Mouse (Mus musculus) CH12.LX (cell line): Measurements from ENCODE around the gene Kirrel3. TPM values are rescaled to one million over a fixed set of nuclear protein-coding genes. Genes with fewer than 3 reads are reported as not detected.

Source experiments
- DNase-seq: peaks from one replicate; pipeline ENCODE4 v3.0.0-alpha.2; 2013; ENCODE audit errors: extremely low read depth
- H3K27ac ChIP-seq: 2 replicates; pipeline ENCODE4 v1.5.1; 2012; ENCODE audit warnings: low read depth, mild to moderate bottlenecking, control low read depth, moderate library complexity; ENCODE audit not compliant: insufficient read depth
- H3K27me3 ChIP-seq: replicated peaks from 2 replicates; pipeline ENCODE3; 2012; ENCODE audit warnings: inconsistent platforms
- H3K36me3 ChIP-seq, 2 experiments: replicated peaks in 1 of 2; 2 replicates each; pipeline versions ENCODE3 to v1.6.1; 2012; ENCODE audit warnings: inconsistent platforms in 1 of 2, low read length in 1 of 2, mild to moderate bottlenecking in 1 of 2, mixed read lengths in 1 of 2, moderate library complexity in 1 of 2; ENCODE audit not compliant: control insufficient read depth in 1 of 2, insufficient read depth in 1 of 2
- H3K4me1 ChIP-seq, 2 experiments: 2 replicates each; pipeline ENCODE4 v1.6.1; 2012; ENCODE audit warnings: inconsistent platforms in 1 of 2, moderate library complexity in 1 of 2; ENCODE audit not compliant: insufficient read depth in 2 of 2, control insufficient read depth in 1 of 2
- H3K4me2 ChIP-seq: 2 replicates; pipeline ENCODE4 v1.6.1; 2012; ENCODE audit warnings: low read depth, mild to moderate bottlenecking, control low read depth; ENCODE audit not compliant: poor library complexity, insufficient read depth, severe bottlenecking
- H3K4me3 ChIP-seq, 3 experiments: fragments of 150-350 bp in 1 of 3; sonication (generic) in 1 of 3; replicated peaks in 1 of 3; 2 replicates each; pipeline versions ENCODE3 to v1.5.1; 2011 to 2012; ENCODE audit warnings: low read depth in 2 of 3, low read length in 2 of 3, mild to moderate bottlenecking in 2 of 3, moderate library complexity in 2 of 3, control low read depth in 1 of 3, improper control_type of control experiment in 1 of 3, inconsistent platforms in 1 of 3, mixed read lengths in 1 of 3; ENCODE audit not compliant: poor library complexity in 1 of 3
- H3K79me2 ChIP-seq: replicated peaks from 2 replicates; pipeline ENCODE4 v1.6.1; 2012; ENCODE audit warnings: mild to moderate bottlenecking, moderate library complexity; ENCODE audit not compliant: control insufficient read depth, poor library complexity, insufficient read depth, severe bottlenecking; ENCODE audit errors: extremely low read depth
- H3K9ac ChIP-seq: 2 replicates; pipeline ENCODE4 v1.6.1; 2012; ENCODE audit warnings: low read depth, mild to moderate bottlenecking, control low read depth, moderate library complexity; ENCODE audit not compliant: insufficient read depth
- H3K9me3 ChIP-seq: replicated peaks from 2 replicates; pipeline ENCODE3; 2012; ENCODE audit warnings: low read length, inconsistent platforms, mixed read lengths
- BHLHE40 ChIP-seq: IDR thresholded peaks from 2 replicates; pipeline ENCODE4 v1.6.1; 2011; ENCODE audit warnings: mild to moderate bottlenecking, low read depth, low read length, improper control_type of control experiment
- CHD1 ChIP-seq: IDR thresholded peaks from 2 replicates; pipeline ENCODE4 v1.6.1; 2012; ENCODE audit warnings: low read depth, low read length, improper control_type of control experiment, inconsistent platforms
- E2F4 ChIP-seq: IDR thresholded peaks from 2 replicates; pipeline ENCODE4 v1.6.1; 2011; ENCODE audit warnings: low read depth, low read length, improper control_type of control experiment; ENCODE audit not compliant: insufficient replicate concordance
- ELF1 ChIP-seq: IDR thresholded peaks from 2 replicates; pipeline ENCODE4 v1.6.1; 2014; ENCODE audit warnings: low read depth, mild to moderate bottlenecking, inconsistent platforms, low read length, improper control_type of control experiment
- ETS1 ChIP-seq: conservative IDR thresholded peaks from 2 replicates; pipeline ENCODE4 v1.6.1; 2012; ENCODE audit warnings: low read depth, mild to moderate bottlenecking, inconsistent platforms, low read length, improper control_type of control experiment, moderate library complexity
- HCFC1 ChIP-seq: IDR thresholded peaks from 2 replicates; pipeline ENCODE4 v1.6.1; 2012; ENCODE audit warnings: low read depth, mild to moderate bottlenecking, inconsistent platforms, low read length, improper control_type of control experiment
- JUN ChIP-seq: IDR thresholded peaks from 2 replicates; pipeline ENCODE4 v1.6.1; 2011; ENCODE audit warnings: low read depth, mild to moderate bottlenecking, low read length, improper control_type of control experiment, moderate library complexity; ENCODE audit not compliant: insufficient read depth
- JUND ChIP-seq: conservative IDR thresholded peaks from 2 replicates; pipeline ENCODE4 v1.6.1; 2011; ENCODE audit warnings: low read depth, low read length, improper control_type of control experiment
- MAFK ChIP-seq: IDR thresholded peaks from 2 replicates; pipeline ENCODE4 v1.6.1; 2011; ENCODE audit warnings: low read length, improper control_type of control experiment; ENCODE audit not compliant: insufficient replicate concordance
- MAX ChIP-seq: IDR thresholded peaks from 2 replicates; pipeline ENCODE4 v1.6.1; 2011; ENCODE audit warnings: low read length, improper control_type of control experiment
- MXI1 ChIP-seq: IDR thresholded peaks from 2 replicates; pipeline ENCODE4 v1.6.1; 2011; ENCODE audit warnings: mild to moderate bottlenecking, low read depth, low read length, improper control_type of control experiment
- MYC ChIP-seq: IDR thresholded peaks from 2 replicates; pipeline ENCODE4 v1.6.1; 2011; ENCODE audit warnings: low read depth, mild to moderate bottlenecking, improper control_type of control experiment, low read length
- NELFE ChIP-seq: IDR thresholded peaks from 2 replicates; pipeline ENCODE4 v1.6.1; 2011; ENCODE audit warnings: low read depth, low read length, improper control_type of control experiment
- NRF1 ChIP-seq: IDR thresholded peaks from 2 replicates; pipeline ENCODE4 v1.6.1; 2014; ENCODE audit warnings: low read depth, mild to moderate bottlenecking, inconsistent platforms, low read length, improper control_type of control experiment, moderate library complexity
- POLR2A ChIP-seq: IDR thresholded peaks from 2 replicates; pipeline ENCODE4 v1.6.1; 2011; ENCODE audit warnings: low read depth, mild to moderate bottlenecking, improper control_type of control experiment, low read length
- POLR2AphosphoS2 ChIP-seq: IDR thresholded peaks from 2 replicates; pipeline ENCODE4 v1.6.1; 2011; ENCODE audit warnings: low read depth, low read length, improper control_type of control experiment
- RAD21 ChIP-seq: IDR thresholded peaks from 2 replicates; pipeline ENCODE4 v1.6.1; 2011; ENCODE audit warnings: low read depth, mild to moderate bottlenecking, low read length, improper control_type of control experiment, moderate library complexity
- SIN3A ChIP-seq: IDR thresholded peaks from 2 replicates; pipeline ENCODE4 v1.6.1; 2012; ENCODE audit warnings: low read length, improper control_type of control experiment, inconsistent platforms
- SMC3 ChIP-seq: IDR thresholded peaks from 2 replicates; pipeline ENCODE4 v1.6.1; 2011; ENCODE audit warnings: low read depth, low read length, improper control_type of control experiment
- TBP ChIP-seq: conservative IDR thresholded peaks from 2 replicates; pipeline ENCODE4 v1.6.1; 2011; ENCODE audit warnings: low read depth, low read length, improper control_type of control experiment
- ZMIZ1 ChIP-seq: IDR thresholded peaks from 2 replicates; pipeline ENCODE4 v1.6.1; 2012; ENCODE audit warnings: low read depth, mild to moderate bottlenecking, inconsistent platforms, low read length, improper control_type of control experiment
- ZNF384 ChIP-seq: IDR thresholded peaks from 2 replicates; pipeline ENCODE4 v1.6.1; 2012; ENCODE audit warnings: low read depth, low read length, improper control_type of control experiment, inconsistent platforms
- dilution Hi-C: fragments of 300-500 bp; cut with MboI; formaldehyde crosslinking; loops from 2 replicates; pipeline ENCODE4 v1.14.3; 2020; ENCODE audit warnings: low sequenced_read_pairs; ENCODE audit not compliant: extremely low pct_unique_long_range_greater_than_20kb, extremely low pct_ligation_motif_present
- in situ Hi-C: fragments of 300-500 bp; cut with MboI; formaldehyde crosslinking; loops from 3 replicates; pipeline ENCODE4 v1.14.3; 2019; ENCODE audit warnings: low sequenced_read_pairs, low pct_ligation_motif_present, low pct_unique_long_range_greater_than_20kb, mixed read lengths
- polyA plus RNA-seq: library from polyadenylated mRNA; unstranded; fragments of >175 nt; gene quantifications from 2 replicates; pipeline ENCODE4 v1.2.1, GENCODE M21; 2012; ENCODE audit warnings: low read depth; ENCODE audit not compliant: insufficient read length
- total RNA-seq, 2 experiments: library from RNA; depleted of rRNA; stranded (reverse); fragments of 300-350 nt in 1 of 2; fragments of >200 nt in 1 of 2; gene quantifications; 2 replicates each; pipeline ENCODE4 v1.2.3; 2012 to 2014

Kirrel3 gene
- total and polyA plus RNA-seq, 3 experiments = not detected

DNA sequence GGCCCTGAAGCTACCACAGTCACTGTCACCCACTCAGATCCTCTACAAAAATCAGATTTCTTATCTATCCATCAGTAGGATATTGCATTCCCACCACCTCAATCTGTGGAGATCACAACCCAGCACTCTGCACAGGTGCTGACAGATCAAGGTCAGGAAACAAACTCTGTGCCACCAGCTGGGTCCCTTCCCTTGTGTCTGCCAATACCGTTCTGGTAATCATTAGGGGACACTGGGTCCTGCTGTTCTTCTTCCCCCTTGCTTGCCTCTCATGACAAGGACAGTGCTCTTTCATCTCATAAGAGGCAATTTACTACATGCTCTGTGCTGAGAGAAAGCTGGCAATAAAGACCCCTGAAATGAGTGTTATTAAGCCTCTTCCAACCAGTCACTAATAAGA is 444.7 kb downstream of the Kirrel3 start:
- in situ Hi-C loops = no loop called here
- dilution Hi-C loops = no loop called here

DNA sequence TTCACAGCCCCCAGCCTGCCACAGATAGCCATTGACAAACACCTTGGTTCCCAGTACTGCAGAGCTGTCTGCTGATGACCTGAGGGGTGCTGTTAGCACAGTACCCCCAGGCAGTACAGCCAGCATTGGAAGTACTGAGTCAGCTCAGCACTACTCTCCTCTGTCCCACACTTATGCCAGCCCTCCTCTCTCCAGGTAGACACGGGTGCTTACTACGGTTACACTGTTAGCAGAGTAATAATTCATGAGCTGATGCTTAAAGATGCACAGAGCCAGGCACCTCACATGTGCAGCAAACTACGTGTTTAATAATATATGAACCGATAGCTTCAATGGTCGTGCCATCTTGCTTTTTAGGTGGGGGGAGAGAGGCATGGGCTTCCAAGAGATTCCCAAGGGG is 452.4 kb downstream of the Kirrel3 start:
- Histone ChIP-seq H3K4me3 (no peak overlapping the region), H3K9me3 (no peaks in the 10 kb centered on the region), H3K27me3 (peaks cover 84% of the 10 kb centered on the region), H3K9ac (no peak overlapping the region), H3K4me2 (no peak overlapping the region), H3K79me2 (no peaks in the 10 kb centered on the region), H3K36me3 (no peaks in the 10 kb centered on the region), H3K4me1 (no peaks in the 10 kb centered on the region)
- in situ Hi-C loops = no loop called here
- TF ChIP-seq HCFC1 (no peak), MAX (no peak), JUN (no peak), ETS1 (no peak), CHD1 (no peak), ELF1 (no peak), JUND (no peak), E2F4 (no peak), ZMIZ1 (no peak), SIN3A (no peak), SMC3 (no peak), TBP (no peak), MYC (no peak), RAD21 (no peak), NELFE (no peak), MAFK (no peak), NRF1 (no peak)
- TF ChIP-seq, all 38 proteins: peak for 0
- no peak overlapping the region for H3K27ac ChIP-seq
- no peak for DNase-seq
- dilution Hi-C loops = no loop called here

More for the DNA sequence above, 444.7 kb downstream of the Kirrel3 start:
- Histone ChIP-seq H3K4me1 (no peaks in the 10 kb centered on the region), H3K4me3 (no peak overlapping the region), H3K79me2 (no peaks in the 10 kb centered on the region), H3K9me3 (no peaks in the 10 kb centered on the region), H3K4me2 (no peak overlapping the region), H3K36me3 (no peaks in the 10 kb centered on the region), H3K27me3 (peaks cover 68% of the 10 kb centered on the region), H3K9ac (no peak overlapping the region), H3K27ac (no peak overlapping the region)
- no peak for DNase-seq
- TF ChIP-seq SIN3A (no peak), ELF1 (no peak), MXI1 (no peak), POLR2AphosphoS2 (no peak), ZNF384 (no peak), NRF1 (no peak), MAX (no peak), BHLHE40 (no peak), ZMIZ1 (no peak), CHD1 (no peak), POLR2A (no peak)
